Mouse (Mus musculus) brown adipose tissue, adult 24 weeks (tissue): ENCODE results near the gene Cckar. TPM values are rescaled to one million over a fixed set of nuclear protein-coding genes. Genes with fewer than 3 reads are reported as not detected.

ENCODE experiments used
- H3K27ac ChIP-seq: fragments of 200-500 bp; replicated peaks from 2 replicates; pipeline ENCODE4 v1.5.1; 2012; ENCODE audit warnings: low read depth, mild to moderate bottlenecking, low read length
- H3K4me1 ChIP-seq: fragments of 200-500 bp; 2 replicates; pipeline ENCODE4 v1.6.1; 2012; ENCODE audit warnings: low read length, mixed read lengths; ENCODE audit not compliant: control insufficient read depth, insufficient read depth, insufficient read length
- H3K4me3 ChIP-seq: fragments of 200-500 bp; 2 replicates; pipeline ENCODE4 v1.5.1; 2012; ENCODE audit warnings: low read depth, mild to moderate bottlenecking, low read length, moderate library complexity; ENCODE audit not compliant: insufficient read depth
- polyA plus RNA-seq: library from polyadenylated mRNA; stranded (reverse); fragments of >200 nt; gene quantifications from 2 replicates; pipeline ENCODE4 v1.2.4, GENCODE M21; 2012; ENCODE audit not compliant: missing spikeins, insufficient read depth, insufficient read length

The Cckar gene
- polyA plus RNA-seq, 1 experiment: not detected

- no peak overlapping the region for H3K4me3 ChIP-seq
- no peaks in the 10 kb centered on the region for H3K4me1 ChIP-seq
- no peak overlapping the region for H3K27ac ChIP-seq
Measured at GRCm38 (mm10) chr5:53656596-53656995, 50.9 kb downstream of the Cckar start.

Other genes with a start within 250 kb of the Cckar start
- gene Rbpj, start 241.6 kb downstream of the Cckar start, polyA plus RNA-seq: 10.1 and 13.3 TPM in 2 replicates
- 16.3 and 17.0 TPM in 2 replicates for gene Tbc1d19, start 101.9 kb upstream of the Cckar start, polyA plus RNA-seq